Mouse (Mus musculus) lung, postnatal 10 days (tissue): ENCODE results near the gene Trim15.

Source experiments
- DNase-seq: peaks from one replicate; pipeline ENCODE4 v3.0.0; 2021

The Trim15 gene

GRCm38 (mm10) chr17:36824005-36824404 lies 43.0 kb downstream of the Trim15 start:
- DNase-seq = peak; percentile 67

GRCm38 (mm10) chr17:36811871-36812270 lies 55.1 kb downstream of the Trim15 start, which contains the start of gene H2-M10.6:
Gene H2-M10.6 (plus strand): TSS chr17:36812171.
- no peak for DNase-seq
